Mouse (Mus musculus) erythroblast, embryonic 14.5 days (primary cell): Measurements from ENCODE around the gene Hivep3.

Experiments
- GATA1 ChIP-seq: IDR thresholded peaks from 2 replicates; pipeline ENCODE4 v1.6.1; 2012; ENCODE audit warnings: low read length, inconsistent platforms, mixed read lengths
- TAL1 ChIP-seq: IDR thresholded peaks from 3 replicates; pipeline ENCODE4 v1.6.1; 2012; ENCODE audit warnings: low read length, inconsistent platforms, mixed read lengths

- TF ChIP-seq GATA1 (no peak), TAL1 (no peak)
Measured at GRCm38 (mm10) chr4:119987376-119988087, 253.9 kb downstream of the Hivep3 start.
